31 mouse cellular contexts compared by ENCODE assay signal in the genomic region with DNA sequence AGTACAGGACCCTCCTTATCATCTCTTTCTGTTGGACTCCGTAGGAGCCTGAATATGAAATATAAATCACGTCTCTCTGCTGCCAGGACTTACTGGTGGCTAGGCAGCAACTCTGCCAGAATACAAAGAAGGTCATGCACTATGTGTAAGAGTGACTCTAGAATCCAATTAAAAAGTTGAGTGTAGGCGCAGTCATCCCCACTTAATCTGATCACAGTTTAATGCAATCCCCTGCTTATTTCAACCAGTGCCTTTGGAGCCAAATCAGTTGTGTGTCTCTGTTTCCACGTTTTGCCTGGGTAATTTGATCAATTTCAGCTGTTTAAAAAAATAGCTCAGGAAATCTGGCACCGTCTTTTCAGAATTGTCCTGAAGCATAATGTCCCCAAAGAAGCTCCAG. TPM values are rescaled to one million over a fixed set of nuclear protein-coding genes. Genes with fewer than 3 reads are reported as not detected.
"Had no signal": no experiment of that assay in that cellular context is flagged by ENCODE, and none has a peak within 500 bp of the region (broad histone marks: within the 10 kb centered on the region; RNA-seq: fewer than 3 reads in every experiment).

No protein-coding gene starts in this region.

- ATAC-seq: hindbrain, postnatal 0 days; intestine, embryonic 16.5 days had no signal

- H3K9ac ChIP-seq: heart, embryonic 13.5 days; heart, embryonic 15.5 days; hindbrain, embryonic 13.5 days; hindbrain, embryonic 15.5 days; kidney, embryonic 15.5 days; limb, embryonic 13.5 days; limb, embryonic 15.5 days had no signal

- H3K9me3 ChIP-seq: heart, embryonic 13.5 days; heart, embryonic 15.5 days; hindbrain, embryonic 13.5 days; hindbrain, embryonic 15.5 days; kidney, embryonic 15.5 days; limb, embryonic 13.5 days; limb, embryonic 15.5 days had no signal

- H3K27ac ChIP-seq: heart, adult 2 months; heart, embryonic 13.5 days; heart, embryonic 15.5 days; hindbrain, embryonic 13.5 days; hindbrain, embryonic 15.5 days; hindbrain, postnatal 0 days; kidney, embryonic 15.5 days; kidney, postnatal 0 days; limb, embryonic 13.5 days; limb, embryonic 15.5 days had no signal

- DNase-seq: gastrocnemius, postnatal 14 days; gastrocnemius, postnatal 36 days; heart, adult 11 months; heart, adult 2 months; heart, postnatal 14 days; heart, postnatal 36 days; kidney, adult 11 months; kidney, adult 2 months; kidney, adult 9 months; kidney, postnatal 14 days; kidney, postnatal 36 days; layer of hippocampus, adult 9-11 months; layer of hippocampus, postnatal 36 days; left cerebral cortex, postnatal 4 days had no signal

- H3K27me3 ChIP-seq: heart, embryonic 13.5 days; heart, embryonic 15.5 days; hindbrain, embryonic 13.5 days; hindbrain, embryonic 15.5 days; kidney, embryonic 15.5 days had no signal

- H3K36me3 ChIP-seq: heart, embryonic 13.5 days; heart, embryonic 15.5 days; hindbrain, embryonic 13.5 days; hindbrain, embryonic 15.5 days; limb, embryonic 13.5 days; limb, embryonic 15.5 days had no signal

- H3K4me1 ChIP-seq: heart, embryonic 13.5 days; heart, embryonic 15.5 days; hindbrain, embryonic 13.5 days; hindbrain, embryonic 15.5 days; kidney, embryonic 15.5 days; limb, embryonic 13.5 days; limb, embryonic 15.5 days had no signal

- H3K4me2 ChIP-seq: heart, embryonic 11.5 days; heart, embryonic 13.5 days; heart, embryonic 15.5 days; hindbrain, embryonic 13.5 days; hindbrain, embryonic 15.5 days; kidney, embryonic 15.5 days; limb, embryonic 13.5 days; limb, embryonic 15.5 days had no signal

- H3K4me3 ChIP-seq: heart, adult 2 months; heart, embryonic 13.5 days; heart, embryonic 15.5 days; hindbrain, embryonic 13.5 days; hindbrain, embryonic 15.5 days; kidney, embryonic 15.5 days; limb, embryonic 13.5 days; limb, embryonic 15.5 days had no signal

RNA-seq across cellular contexts. Expression of a gene that starts 34.7 kb away (rescaled TPM):
- total RNA-seq: heart, adult 2 months; heart, postnatal 14 days; heart, postnatal 36 days; hematopoietic stem cell, adult 5-6 weeks; layer of hippocampus, adult 18-20 months; layer of hippocampus, adult 8-10 months; layer of hippocampus, postnatal 36 days; liver, adult 2 months had no signal
- polyA plus RNA-seq: heart, adult 2 months; heart, embryonic 13.5 days; heart, embryonic 15.5 days; heart, postnatal 0 days; large intestine, adult 2 months; liver, adult 2 months had no signal
